Mouse (Mus musculus): ENCODE measurements at regions not wholly inside any gene's neighbourhood (a gene's known extent, or its start where the extent isn't known, plus 50 kb on each side); places are given as distances from the start of the nearest gene placed in this dataset.

DNA sequence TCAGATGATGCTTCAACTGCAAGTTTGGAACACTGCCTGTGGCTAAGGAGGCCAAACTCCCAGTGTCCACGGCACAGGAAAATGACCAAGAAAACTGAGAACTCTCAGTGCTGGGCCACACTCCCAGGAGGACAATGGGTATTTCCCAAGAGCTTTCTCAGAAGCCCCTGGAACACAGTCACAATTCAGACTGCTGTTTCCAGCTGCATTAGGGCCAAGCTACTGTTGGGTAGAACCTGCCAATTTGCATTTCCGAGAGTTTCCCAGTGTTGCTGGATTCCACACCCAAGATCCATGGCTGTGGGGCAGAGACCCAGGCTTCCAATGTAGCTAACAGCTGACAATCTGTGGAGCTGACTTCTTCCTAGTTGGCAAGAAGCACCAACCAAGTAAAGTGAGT, 141.9 kb upstream of the D7Ertd443e start:
- ATAC-seq (replicated peaks; ENCODE audit: low FRiP score, poor library complexity, severe bottlenecking), result no peak

GRCm38 (mm10) chr7:134528026-134528425, 142.4 kb upstream of the Dock1 start:
- ATAC-seq (replicated peaks; ENCODE audit: low FRiP score, poor library complexity, severe bottlenecking), result no peak

- ATAC-seq (replicated peaks; ENCODE audit: low FRiP score, poor library complexity, severe bottlenecking), result no peak
Measured at GRCm38 (mm10) chr7:134534821-134535220, 135.6 kb upstream of the Dock1 start.

GRCm38 (mm10) chr7:134541699-134542098, 128.8 kb upstream of the Dock1 start:
- ATAC-seq (replicated peaks; ENCODE audit: low FRiP score, poor library complexity, severe bottlenecking), result no peak

- no peak for ATAC-seq (replicated peaks; ENCODE audit: low FRiP score, poor library complexity, severe bottlenecking)
Measured at GRCm38 (mm10) chr7:134546187-134546586, 124.3 kb upstream of the Dock1 start.

GRCm38 (mm10) chr7:134549286-134549919, 121.1 kb upstream of the Dock1 start:
- ATAC-seq (replicated peaks; ENCODE audit: low FRiP score, poor library complexity, severe bottlenecking), result no peak

- no peak for ATAC-seq (replicated peaks; ENCODE audit: low FRiP score, poor library complexity, severe bottlenecking)
Measured at GRCm38 (mm10) chr7:134550221-134550809, 120.1 kb upstream of the Dock1 start.

DNA sequence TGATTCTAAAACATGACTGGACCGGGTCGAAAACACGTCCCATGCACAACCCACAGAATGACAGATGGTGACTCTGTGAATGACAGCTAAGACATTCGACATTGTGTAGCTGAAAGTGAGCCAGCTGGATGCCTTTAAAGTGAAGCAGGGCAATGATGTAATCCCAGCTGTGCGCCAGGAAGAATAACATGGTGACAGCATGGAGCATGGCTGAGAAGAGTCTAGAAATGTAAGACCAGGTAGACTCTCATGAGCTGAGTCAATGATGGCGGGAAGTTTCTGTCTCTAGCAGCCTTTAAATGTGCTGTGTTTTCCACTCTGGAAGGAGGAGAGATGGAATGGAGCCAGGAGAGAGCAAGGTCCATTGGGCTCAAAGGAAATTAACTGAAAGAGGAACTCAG, 118.4 kb upstream of the Dock1 start:
- no peak for ATAC-seq (replicated peaks; ENCODE audit: low FRiP score, poor library complexity, severe bottlenecking)

DNA sequence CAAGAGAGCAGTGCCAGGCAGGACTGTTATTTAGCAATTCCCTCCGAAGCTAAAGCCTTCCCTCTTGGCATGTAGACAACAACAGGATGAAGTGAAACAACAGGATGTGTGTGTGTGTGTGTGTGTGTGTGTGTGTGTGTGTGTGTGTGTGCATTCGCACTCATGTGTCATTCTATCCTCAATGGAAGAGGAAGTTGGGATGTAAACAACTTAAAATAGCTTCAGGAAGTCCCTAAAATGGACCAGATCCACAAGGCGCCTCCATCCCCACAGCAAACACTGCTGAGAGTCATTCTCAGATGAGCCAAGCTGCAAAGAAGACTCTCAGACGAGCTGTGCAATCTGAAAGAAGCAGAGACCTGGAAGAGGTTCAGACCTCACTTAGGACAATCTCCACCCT, 114.4 kb upstream of the Dock1 start:
- no peak for ATAC-seq (replicated peaks; ENCODE audit: low FRiP score, poor library complexity, severe bottlenecking)

DNA sequence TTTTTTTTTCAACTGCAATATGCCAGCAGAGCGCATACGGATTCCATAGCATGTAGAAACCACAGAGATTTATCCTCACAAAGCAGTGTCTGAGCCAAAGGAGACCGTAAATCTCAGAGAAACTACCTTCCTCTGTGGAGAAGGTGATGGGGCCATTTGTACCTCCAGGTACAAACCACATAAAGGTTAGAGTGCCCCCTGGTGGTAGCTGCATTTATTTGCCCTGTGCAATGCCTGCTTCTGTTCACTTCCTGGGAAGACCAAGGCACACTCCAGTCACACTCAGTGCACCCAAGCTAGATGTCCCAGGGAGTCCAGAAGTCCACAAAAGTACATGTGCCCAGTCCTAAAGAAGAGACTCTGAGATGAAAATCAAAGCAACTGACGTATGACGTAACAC, 104.1 kb upstream of the Dock1 start:
- no peak for ATAC-seq (replicated peaks; ENCODE audit: low FRiP score, poor library complexity, severe bottlenecking)

DNA sequence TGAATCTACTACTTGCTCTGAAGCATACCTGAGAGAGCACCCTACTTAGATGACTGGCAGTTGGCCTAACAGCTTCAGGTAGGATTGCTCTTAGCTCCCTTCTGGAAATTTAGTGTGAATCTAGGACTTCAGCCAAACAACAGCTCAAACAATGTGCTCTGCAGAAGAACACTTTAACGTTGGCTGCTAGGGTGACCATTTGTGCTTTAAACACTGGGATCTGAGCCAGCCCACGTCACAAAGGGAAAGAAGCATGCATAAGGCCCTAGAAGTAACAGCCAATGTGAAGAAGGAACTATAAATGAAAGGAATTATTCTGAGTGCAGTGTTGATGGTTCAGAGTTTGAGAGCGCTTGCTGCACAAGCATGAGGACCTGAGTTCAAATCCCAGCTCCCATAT, 101.2 kb upstream of the Dock1 start:
- ATAC-seq (replicated peaks; ENCODE audit: low FRiP score, poor library complexity, severe bottlenecking), result no peak

- ATAC-seq (replicated peaks; ENCODE audit: low FRiP score, poor library complexity, severe bottlenecking), result no peak
Measured at GRCm38 (mm10) chr7:134570176-134570810, 100.2 kb upstream of the Dock1 start.

GRCm38 (mm10) chr7:134581746-134582145, 88.7 kb upstream of the Dock1 start:
- ATAC-seq (replicated peaks; ENCODE audit: low FRiP score, poor library complexity, severe bottlenecking), result no peak

DNA sequence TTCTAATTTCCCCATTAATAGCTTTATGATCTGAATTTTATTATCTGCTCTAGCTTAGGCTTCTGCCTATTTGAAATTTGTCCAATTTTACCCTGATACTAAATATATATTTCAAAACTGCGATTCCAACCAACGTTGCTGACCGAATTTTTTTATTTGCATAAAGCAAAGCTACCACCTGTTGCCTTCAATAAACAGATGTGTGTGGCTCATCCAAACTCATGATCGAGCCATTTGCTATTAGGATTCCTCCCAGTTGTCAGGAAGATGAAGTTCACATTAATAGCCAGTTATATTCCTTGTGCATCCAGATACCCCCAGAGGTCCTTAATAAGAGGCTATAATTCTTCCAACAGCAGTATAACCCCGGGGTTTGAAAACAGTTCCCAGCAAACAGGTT, 85.0 kb upstream of the Dock1 start:
- ATAC-seq (replicated peaks; ENCODE audit: low FRiP score, poor library complexity, severe bottlenecking), result no peak

DNA sequence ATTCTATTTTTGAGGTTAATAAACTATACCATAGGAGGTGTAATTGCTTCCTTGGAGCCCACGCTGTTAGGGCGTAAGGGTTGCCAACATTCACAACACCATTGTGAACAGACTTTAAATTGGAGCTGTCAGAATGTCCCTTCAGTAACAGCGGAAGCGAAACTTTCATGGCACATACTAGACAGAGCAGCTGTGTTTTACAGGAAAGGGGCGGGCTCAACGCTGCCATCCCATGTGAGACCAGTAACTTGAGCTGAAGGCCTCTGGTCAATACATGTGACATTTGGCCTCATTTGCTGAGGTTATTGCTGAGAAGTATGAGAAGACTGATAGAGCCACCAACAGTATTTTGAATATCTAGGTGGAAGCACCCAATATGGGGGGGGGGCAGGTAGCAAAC, 83.5 kb upstream of the Dock1 start:
- no peak for ATAC-seq (replicated peaks; ENCODE audit: low FRiP score, poor library complexity, severe bottlenecking)

DNA sequence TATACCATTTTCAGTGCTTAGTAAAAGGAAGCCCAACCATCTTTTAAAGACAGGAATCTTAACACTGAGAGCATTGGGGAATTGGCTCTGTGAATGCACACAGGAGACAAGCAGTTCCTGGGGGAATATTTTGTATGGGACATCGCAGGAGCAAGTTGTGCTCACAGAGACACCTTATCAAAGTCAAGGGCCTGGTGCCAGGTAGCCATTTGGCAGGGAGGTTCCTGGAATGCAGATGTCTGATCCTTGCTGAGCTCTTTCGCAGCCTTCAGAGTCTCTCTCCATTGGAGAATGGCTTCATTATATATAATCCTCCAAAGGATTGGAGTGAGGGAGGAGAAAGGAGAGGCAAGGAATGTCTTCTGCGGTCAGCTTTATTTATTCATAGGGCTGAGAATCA, 62.6 kb upstream of the Dock1 start:
- ATAC-seq (replicated peaks; ENCODE audit: low FRiP score, poor library complexity, severe bottlenecking), result no peak

GRCm38 (mm10) chr7:134610159-134610558, 60.3 kb upstream of the Dock1 start:
- no peak for ATAC-seq (replicated peaks; ENCODE audit: low FRiP score, poor library complexity, severe bottlenecking)

DNA sequence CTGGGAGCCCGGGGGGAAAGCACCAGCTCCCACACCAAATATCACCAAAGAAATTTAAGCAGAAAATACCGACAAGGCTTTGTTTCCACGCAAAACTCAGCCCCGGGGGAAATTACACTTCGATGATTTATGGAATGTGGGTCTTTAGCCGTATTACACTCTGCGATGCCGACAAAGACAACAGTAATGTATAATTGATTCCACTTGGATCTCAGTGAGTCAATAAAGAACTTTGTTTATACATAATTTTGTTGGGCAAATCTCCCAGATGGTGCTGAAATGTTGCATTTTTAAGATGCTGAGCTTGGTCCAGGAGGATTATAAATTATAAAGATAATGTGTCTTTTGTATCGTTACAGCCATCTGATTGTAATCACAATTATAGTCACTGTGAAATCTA, 59.1 kb upstream of the Dock1 start:
- no peak for ATAC-seq (replicated peaks; ENCODE audit: low FRiP score, poor library complexity, severe bottlenecking)

DNA sequence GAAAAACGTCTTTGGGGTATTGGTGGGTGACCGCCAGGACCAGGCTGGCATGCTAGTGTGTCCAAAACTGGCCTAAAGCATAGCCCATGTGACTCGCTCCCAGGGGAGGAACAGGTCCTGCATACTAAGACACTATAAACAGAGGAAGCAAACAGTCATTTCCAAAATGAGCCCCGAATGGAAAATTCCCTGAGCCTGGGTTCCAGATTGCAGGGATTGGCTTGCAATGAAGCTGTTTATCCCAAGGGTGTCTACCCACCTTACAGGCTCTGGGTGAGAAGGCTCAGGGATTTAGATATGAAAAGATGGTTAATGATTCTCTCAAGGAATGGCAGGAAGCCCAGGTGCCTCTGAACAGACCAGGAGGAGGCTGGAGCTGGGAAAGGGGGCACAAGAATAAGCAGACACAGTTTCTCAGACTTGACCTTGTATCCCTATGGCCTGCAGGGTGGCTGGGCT, 58.2 kb upstream of the Dock1 start:
- no peak for ATAC-seq (replicated peaks; ENCODE audit: low FRiP score, poor library complexity, severe bottlenecking)

DNA sequence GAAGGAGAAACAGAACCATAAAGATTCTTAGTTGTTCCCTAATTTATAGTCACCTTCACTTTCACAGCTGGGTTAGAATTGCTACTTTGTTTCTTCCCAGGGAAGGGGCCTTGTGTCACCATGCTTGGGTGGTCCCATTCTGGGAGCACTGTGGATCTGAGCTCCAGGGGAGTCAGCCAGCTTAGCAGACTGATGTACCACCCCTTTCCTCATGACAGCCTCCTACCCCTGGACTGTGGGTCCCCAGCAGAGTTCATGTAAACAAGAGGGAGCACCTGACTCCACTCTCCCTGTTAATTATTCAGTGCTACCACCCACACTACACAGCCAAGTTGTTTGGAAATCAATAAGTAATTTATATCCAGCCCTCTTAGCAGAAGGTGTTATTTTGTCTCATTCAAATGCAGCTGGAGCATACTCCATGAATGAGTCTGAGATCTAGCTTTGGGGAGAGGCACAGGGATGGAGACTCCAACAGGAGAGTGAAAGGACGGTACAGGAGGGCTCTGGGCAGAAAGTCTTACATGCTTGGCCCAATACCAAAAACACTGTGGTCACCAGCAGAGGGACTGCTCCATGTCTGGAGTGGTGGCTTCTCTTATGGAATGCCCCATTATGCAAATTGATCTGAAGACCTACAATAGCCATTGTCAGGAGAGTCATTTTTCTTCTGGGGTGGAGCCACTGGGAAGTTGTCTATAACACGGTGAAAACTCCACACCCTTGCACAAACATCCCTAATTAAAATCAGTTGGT, 51.1 kb upstream of the Dock1 start:
- no peak for ATAC-seq (replicated peaks; ENCODE audit: low FRiP score, poor library complexity, severe bottlenecking)

- no peak for ATAC-seq (replicated peaks; ENCODE audit: low FRiP score, poor library complexity, severe bottlenecking)
Measured at GRCm38 (mm10) chr7:134620006-134620405, 50.4 kb upstream of the Dock1 start.
